Mouse (Mus musculus): ENCODE measurements around the gene Npas4. TPM values are rescaled to one million over a fixed set of nuclear protein-coding genes. Genes with fewer than 3 reads are reported as not detected.

Gene Npas4
- polyA plus RNA-seq, 1 experiment from 2014 or later = 0.04 TPM

GRCm38 (mm10) chr19:4936896-4937295 is 53.2 kb downstream of the Npas4 start:
- H3K27ac ChIP-seq (ENCODE audit: low read depth, low read length) = no peak overlapping the region
- H3K4me1 ChIP-seq (ENCODE audit: control insufficient read depth, insufficient read depth, low read length) = no peaks in the 10 kb centered on the region
- no peak overlapping the region for H3K4me3 ChIP-seq (ENCODE audit: low read depth, low read length)
- ATAC-seq (ENCODE audit: low FRiP score) = no peak
- no peak overlapping the region for H3K9ac ChIP-seq (ENCODE audit: low read length)
- DNase-seq (ENCODE audit: low spot score, missing footprints) = peak; percentile 69
- WGBS = 81% methylated on average over 2 of the region's 2 CpGs
- no peak overlapping the region for H3K4me2 ChIP-seq
- peaks cover 2% of the 10 kb centered on the region; the same call in 1 of the 2 replicates for H3K27me3 ChIP-seq (ENCODE audit: control insufficient read depth, insufficient read depth, low read length)
- H3K9me3 ChIP-seq (ENCODE audit: control insufficient read depth, low read length) = no peaks in the 10 kb centered on the region
- no peaks in the 10 kb centered on the region for H3K36me3 ChIP-seq (ENCODE audit: control insufficient read depth, insufficient read depth, low read length)

Other genes with a start within 250 kb of the Npas4 start
- gene Rbm4b, start 233.8 kb downstream of the Npas4 start, polyA plus RNA-seq (2014; fragmentation: Nextera tagmentation; extraction: Ambion mirVana) = 137 and 152 TPM in 2 replicates
- 108 and 111 TPM in 2 replicates for gene Rbm4, start 196.4 kb downstream of the Npas4 start, polyA plus RNA-seq (2014; fragmentation: Nextera tagmentation; extraction: Ambion mirVana)
- 12.9 and 27.2 TPM in 2 replicates for gene Gm21992, start 178.7 kb downstream of the Npas4 start, polyA plus RNA-seq (2014; fragmentation: Nextera tagmentation; extraction: Ambion mirVana)
- 108 and 113 TPM in 2 replicates for gene Rbm14, start 178.7 kb downstream of the Npas4 start, polyA plus RNA-seq (2014; fragmentation: Nextera tagmentation; extraction: Ambion mirVana)
- gene Ccs, start 151.0 kb downstream of the Npas4 start, polyA plus RNA-seq (2014; fragmentation: Nextera tagmentation; extraction: Ambion mirVana) = 34.1 and 35.6 TPM in 2 replicates
- 0.07 and 0.11 TPM in 2 replicates for gene Ccdc87, start 150.9 kb downstream of the Npas4 start, polyA plus RNA-seq (2014; fragmentation: Nextera tagmentation; extraction: Ambion mirVana)
- gene Ctsf, start 135.2 kb downstream of the Npas4 start, polyA plus RNA-seq (2014; fragmentation: Nextera tagmentation; extraction: Ambion mirVana) = 34.1 and 34.9 TPM in 2 replicates
- gene Actn3, start 112.4 kb downstream of the Npas4 start, polyA plus RNA-seq (2014; fragmentation: Nextera tagmentation; extraction: Ambion mirVana) = 0.86 and 1.2 TPM in 2 replicates
- 12.4 and 13.3 TPM in 2 replicates for gene Zdhhc24, start 111.6 kb downstream of the Npas4 start, polyA plus RNA-seq (2014; fragmentation: Nextera tagmentation; extraction: Ambion mirVana)
- gene Bbs1, start 83.7 kb downstream of the Npas4 start, polyA plus RNA-seq (2014; fragmentation: Nextera tagmentation; extraction: Ambion mirVana) = 6.5 and 7.8 TPM in 2 replicates
- gene Dpp3, start 62.0 kb downstream of the Npas4 start, polyA plus RNA-seq (2014; fragmentation: Nextera tagmentation; extraction: Ambion mirVana) = 153 and 159 TPM in 2 replicates
- 1.3 and 1.5 TPM in 2 replicates for gene Peli3, start 47.2 kb downstream of the Npas4 start, polyA plus RNA-seq (2014; fragmentation: Nextera tagmentation; extraction: Ambion mirVana)
- 157 and 158 TPM in 2 replicates for gene Mrpl11, start 28.2 kb downstream of the Npas4 start, polyA plus RNA-seq (2014; fragmentation: Nextera tagmentation; extraction: Ambion mirVana)
- 4.2 TPM in 2 replicates for gene Slc29a2, start 33.5 kb upstream of the Npas4 start, polyA plus RNA-seq (2014; fragmentation: Nextera tagmentation; extraction: Ambion mirVana)
- gene B4gat1, start 48.5 kb upstream of the Npas4 start, polyA plus RNA-seq (2014; fragmentation: Nextera tagmentation; extraction: Ambion mirVana) = 40.1 and 41.7 TPM in 2 replicates
- gene AC124502.3, start 48.6 kb upstream of the Npas4 start, polyA plus RNA-seq (2014; fragmentation: Nextera tagmentation; extraction: Ambion mirVana) = 1.6 TPM in 2 replicates
- gene Brms1, start 51.0 kb upstream of the Npas4 start, polyA plus RNA-seq (2014; fragmentation: Nextera tagmentation; extraction: Ambion mirVana) = 66.1 and 68.4 TPM in 2 replicates
- gene Rin1, start 60.2 kb upstream of the Npas4 start, polyA plus RNA-seq (2014; fragmentation: Nextera tagmentation; extraction: Ambion mirVana) = 0.63 and 1.4 TPM in 2 replicates
- 26.7 and 32.2 TPM in 2 replicates for gene Cd248, start 77.8 kb upstream of the Npas4 start, polyA plus RNA-seq (2014; fragmentation: Nextera tagmentation; extraction: Ambion mirVana)
- 1.3 TPM in 2 replicates for gene Tmem151a, start 95.2 kb upstream of the Npas4 start, polyA plus RNA-seq (2014; fragmentation: Nextera tagmentation; extraction: Ambion mirVana)
- 70.4 and 80.6 TPM in 2 replicates for gene Yif1a, start 98.2 kb upstream of the Npas4 start, polyA plus RNA-seq (2014; fragmentation: Nextera tagmentation; extraction: Ambion mirVana)
- 106 and 115 TPM in 2 replicates for gene Cnih2, start 108.2 kb upstream of the Npas4 start, polyA plus RNA-seq (2014; fragmentation: Nextera tagmentation; extraction: Ambion mirVana)
- 214 and 231 TPM in 2 replicates for gene Rab1b, start 116.8 kb upstream of the Npas4 start, polyA plus RNA-seq (2014; fragmentation: Nextera tagmentation; extraction: Ambion mirVana)
- 24.4 and 25.0 TPM in 2 replicates for gene Klc2, start 128.2 kb upstream of the Npas4 start, polyA plus RNA-seq (2014; fragmentation: Nextera tagmentation; extraction: Ambion mirVana)